Mouse (Mus musculus): ENCODE measurements around the gene Fubp3. TPM values are rescaled to one million over a fixed set of nuclear protein-coding genes. Genes with fewer than 3 reads are reported as not detected.

The Fubp3 gene
- polyA plus RNA-seq, 1 experiment from 2014 or later: 87.2 TPM

- ATAC-seq (ENCODE audit: insufficient number of reproducible peaks, insufficient read depth, low FRiP score, low read depth): no peak
- Histone ChIP-seq H3K9me3 (ENCODE audit: control insufficient read depth, low read depth, low read length) (no peaks in the 10 kb centered on the region), H3K4me1 (ENCODE audit: control insufficient read depth, insufficient read depth, low read length) (peaks cover 6% of the 10 kb centered on the region), H3K36me3 (ENCODE audit: control insufficient read depth, insufficient read depth, low read length) (no peaks in the 10 kb centered on the region), H3K4me2 (replicated peaks; ENCODE audit: low read depth, low read length) (peak overlapping the region; percentile 19; the same call in 1 of the 2 replicates), H3K27me3 (ENCODE audit: control insufficient read depth, insufficient read depth, low read length) (peaks cover 72% of the 10 kb centered on the region), H3K9ac (replicated peaks; ENCODE audit: low read depth, low read length) (no peak overlapping the region), H3K27ac (ENCODE audit: low read length) (no peak overlapping the region), H3K4me3 (ENCODE audit: low read depth, low read length) (peak overlapping the region; percentile 18)
- under 1% methylated on average over 45 of the region's 52 CpGs for WGBS
Observed at GRCm38 (mm10) chr2:31635281-31636137, 63.1 kb downstream of the Fubp3 start.

GRCm38 (mm10) chr2:31636138-31636741 is 63.8 kb downstream of the Fubp3 start:
- no peak for ATAC-seq (ENCODE audit: insufficient number of reproducible peaks, insufficient read depth, low FRiP score, low read depth)
- WGBS: 2% methylated on average over 48 of the region's 48 CpGs
- H3K4me3 ChIP-seq (ENCODE audit: low read depth, low read length): peak overlapping the region; percentile 18
- no peaks in the 10 kb centered on the region for H3K36me3 ChIP-seq (ENCODE audit: control insufficient read depth, insufficient read depth, low read length)
- no peaks in the 10 kb centered on the region for H3K9me3 ChIP-seq (ENCODE audit: control insufficient read depth, low read depth, low read length)
- H3K4me1 ChIP-seq (ENCODE audit: control insufficient read depth, insufficient read depth, low read length): peaks cover 6% of the 10 kb centered on the region
- peaks cover 78% of the 10 kb centered on the region for H3K27me3 ChIP-seq (ENCODE audit: control insufficient read depth, insufficient read depth, low read length)
- no peak overlapping the region for H3K9ac ChIP-seq (replicated peaks; ENCODE audit: low read depth, low read length)
- no peak overlapping the region for H3K27ac ChIP-seq (ENCODE audit: low read length)
- peak overlapping the region; percentile 19 for H3K4me2 ChIP-seq (replicated peaks; ENCODE audit: low read depth, low read length)

- H3K9me3 ChIP-seq (ENCODE audit: control insufficient read depth, low read depth, low read length): no peaks in the 10 kb centered on the region
- no peak overlapping the region for H3K27ac ChIP-seq (ENCODE audit: low read length)
- H3K4me2 ChIP-seq (replicated peaks; ENCODE audit: low read depth, low read length): 0 out of 2 replicates have a peak overlapping the region, but pooled peaks have one; percentile 5
- peaks cover 82% of the 10 kb centered on the region for H3K27me3 ChIP-seq (ENCODE audit: control insufficient read depth, insufficient read depth, low read length)
- H3K36me3 ChIP-seq (ENCODE audit: control insufficient read depth, insufficient read depth, low read length): no peaks in the 10 kb centered on the region
- under 1% methylated on average over 35 of the region's 35 CpGs for WGBS
- no peak overlapping the region for H3K9ac ChIP-seq (replicated peaks; ENCODE audit: low read depth, low read length)
- no peak for ATAC-seq (ENCODE audit: insufficient number of reproducible peaks, insufficient read depth, low FRiP score, low read depth)
- peaks cover 6% of the 10 kb centered on the region for H3K4me1 ChIP-seq (ENCODE audit: control insufficient read depth, insufficient read depth, low read length)
- H3K4me3 ChIP-seq (ENCODE audit: low read depth, low read length): peak overlapping the region; percentile 18; the same call in 1 of the 2 replicates
Observed at GRCm38 (mm10) chr2:31636742-31637141, 64.3 kb downstream of the Fubp3 start.

- 3% methylated on average over 12 of the region's 12 CpGs for WGBS
- no peak overlapping the region for H3K27ac ChIP-seq (ENCODE audit: low read length)
- no peaks in the 10 kb centered on the region for H3K9me3 ChIP-seq (ENCODE audit: control insufficient read depth, low read depth, low read length)
- H3K27me3 ChIP-seq (ENCODE audit: control insufficient read depth, insufficient read depth, low read length): peaks cover 88% of the 10 kb centered on the region
- no peak overlapping the region for H3K9ac ChIP-seq (replicated peaks; ENCODE audit: low read depth, low read length)
- H3K4me1 ChIP-seq (ENCODE audit: control insufficient read depth, insufficient read depth, low read length): peaks cover 6% of the 10 kb centered on the region
- no peak for ATAC-seq (ENCODE audit: insufficient number of reproducible peaks, insufficient read depth, low FRiP score, low read depth)
- no peak overlapping the region for H3K4me2 ChIP-seq (replicated peaks; ENCODE audit: low read depth, low read length)
- H3K36me3 ChIP-seq (ENCODE audit: control insufficient read depth, insufficient read depth, low read length): no peaks in the 10 kb centered on the region
- 0 out of 2 replicates have a peak overlapping the region, but pooled peaks have one; percentile 18 for H3K4me3 ChIP-seq (ENCODE audit: low read depth, low read length)
Observed at GRCm38 (mm10) chr2:31637311-31637710, 64.9 kb downstream of the Fubp3 start.

GRCm38 (mm10) chr2:31637807-31638206 is 65.4 kb downstream of the Fubp3 start:
- H3K9ac ChIP-seq (replicated peaks; ENCODE audit: low read depth, low read length): no peak overlapping the region
- no peaks in the 10 kb centered on the region for H3K9me3 ChIP-seq (ENCODE audit: control insufficient read depth, low read depth, low read length)
- H3K4me2 ChIP-seq (replicated peaks; ENCODE audit: low read depth, low read length): no peak overlapping the region
- ATAC-seq (ENCODE audit: insufficient number of reproducible peaks, insufficient read depth, low FRiP score, low read depth): no peak
- peaks cover 6% of the 10 kb centered on the region for H3K4me1 ChIP-seq (ENCODE audit: control insufficient read depth, insufficient read depth, low read length)
- no peak overlapping the region for H3K27ac ChIP-seq (ENCODE audit: low read length)
- H3K27me3 ChIP-seq (ENCODE audit: control insufficient read depth, insufficient read depth, low read length): peaks cover 88% of the 10 kb centered on the region
- under 1% methylated on average over 22 of the region's 22 CpGs for WGBS
- no peaks in the 10 kb centered on the region for H3K36me3 ChIP-seq (ENCODE audit: control insufficient read depth, insufficient read depth, low read length)
- H3K4me3 ChIP-seq (ENCODE audit: low read depth, low read length): no peak overlapping the region

GRCm38 (mm10) chr2:31638581-31639465 is 66.4 kb downstream of the Fubp3 start:
- H3K4me3 ChIP-seq (ENCODE audit: low read depth, low read length): no peak overlapping the region
- H3K27ac ChIP-seq (ENCODE audit: low read length): no peak overlapping the region
- H3K36me3 ChIP-seq (ENCODE audit: control insufficient read depth, insufficient read depth, low read length): no peaks in the 10 kb centered on the region
- peaks cover 89% of the 10 kb centered on the region for H3K27me3 ChIP-seq (ENCODE audit: control insufficient read depth, insufficient read depth, low read length)
- H3K9ac ChIP-seq (replicated peaks; ENCODE audit: low read depth, low read length): no peak overlapping the region
- no peak for ATAC-seq (ENCODE audit: insufficient number of reproducible peaks, insufficient read depth, low FRiP score, low read depth)
- H3K4me2 ChIP-seq (replicated peaks; ENCODE audit: low read depth, low read length): no peak overlapping the region
- 1% methylated on average over 33 of the region's 34 CpGs for WGBS
- H3K9me3 ChIP-seq (ENCODE audit: control insufficient read depth, low read depth, low read length): no peaks in the 10 kb centered on the region
- H3K4me1 ChIP-seq (ENCODE audit: control insufficient read depth, insufficient read depth, low read length): peaks cover 6% of the 10 kb centered on the region

GRCm38 (mm10) chr2:31639466-31639760 is 67.0 kb downstream of the Fubp3 start:
- Histone ChIP-seq H3K4me1 (ENCODE audit: control insufficient read depth, insufficient read depth, low read length) (peaks cover 6% of the 10 kb centered on the region), H3K4me3 (ENCODE audit: low read depth, low read length) (no peak overlapping the region), H3K4me2 (replicated peaks; ENCODE audit: low read depth, low read length) (no peak overlapping the region)

GRCm38 (mm10) chr2:31639901-31640608 is 67.6 kb downstream of the Fubp3 start, which contains the start of gene Prdm12:
Gene Prdm12, plus strand, starts transcription at chr2:31640037.
- Histone ChIP-seq H3K27me3 (ENCODE audit: control insufficient read depth, insufficient read depth, low read length) (peaks cover 89% of the 10 kb centered on the region), H3K36me3 (ENCODE audit: control insufficient read depth, insufficient read depth, low read length) (no peaks in the 10 kb centered on the region), H3K9ac (replicated peaks; ENCODE audit: low read depth, low read length) (no peak within 1 kb of the TSS), H3K4me2 (replicated peaks; ENCODE audit: low read depth, low read length) (no peak within 1 kb of the TSS), H3K27ac (ENCODE audit: low read length) (no peak within 1 kb of the TSS), H3K4me1 (ENCODE audit: control insufficient read depth, insufficient read depth, low read length) (peaks cover 6% of the 10 kb centered on the region), H3K9me3 (ENCODE audit: control insufficient read depth, low read depth, low read length) (no peaks in the 10 kb centered on the region), H3K4me3 (ENCODE audit: low read depth, low read length) (no peak within 1 kb of the TSS; the same call in 1 of the 2 replicates)
- ATAC-seq (ENCODE audit: insufficient number of reproducible peaks, insufficient read depth, low FRiP score, low read depth): no peak
- 1% methylated on average over 41 of the region's 41 CpGs for WGBS

More at GRCm38 (mm10) chr2:31639466-31639760, 67.0 kb downstream of the Fubp3 start:
- Histone ChIP-seq H3K9me3 (ENCODE audit: control insufficient read depth, low read depth, low read length) (no peaks in the 10 kb centered on the region), H3K9ac (replicated peaks; ENCODE audit: low read depth, low read length) (no peak overlapping the region), H3K27ac (ENCODE audit: low read length) (no peak overlapping the region), H3K27me3 (ENCODE audit: control insufficient read depth, insufficient read depth, low read length) (peaks cover 89% of the 10 kb centered on the region), H3K36me3 (ENCODE audit: control insufficient read depth, insufficient read depth, low read length) (no peaks in the 10 kb centered on the region)
- ATAC-seq (ENCODE audit: insufficient number of reproducible peaks, insufficient read depth, low FRiP score, low read depth): no peak
- WGBS: under 1% methylated on average over 12 of the region's 13 CpGs
